Mouse (Mus musculus) brain, adult 2 months (tissue): ENCODE results near the gene Olfr551.
A peak's percentile ranks its signal among the peaks of the same experiment; 100 is the strongest.
"Not testable (repeated sequence)": the region's sequence is repeated elsewhere in the genome, so short reads cannot be mapped to it uniquely, and the experiment has no call there.

Source experiments
- DNase-seq: peaks from one replicate; pipeline ENCODE4 v3.0.0; 2011; ENCODE audit warnings: low read depth, low spot score

Gene Olfr551

DNA sequence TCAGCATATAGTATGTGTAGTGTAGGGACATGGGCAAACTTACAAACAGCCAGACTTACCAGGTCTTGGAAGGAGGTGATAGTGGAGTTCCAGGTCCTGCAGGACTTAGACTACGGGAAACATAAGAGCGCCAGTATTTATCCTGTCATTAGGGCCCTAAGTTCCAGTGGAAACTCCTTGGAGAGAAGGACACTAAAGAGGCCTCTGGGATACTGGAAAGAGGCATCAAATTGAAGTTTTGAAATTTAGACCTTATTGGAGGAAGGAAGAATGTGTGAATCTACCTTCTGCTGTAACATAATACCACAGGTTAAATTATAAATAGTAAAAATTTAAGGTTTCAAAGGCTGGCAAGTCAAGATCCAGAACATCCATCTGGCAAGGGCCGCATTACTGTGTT is at the start of gene Olfr551:
TSS of gene Olfr551 (minus strand) at position 101 of the 400 bp plus-strand sequence.
- DNase-seq, result no peak

DNA sequence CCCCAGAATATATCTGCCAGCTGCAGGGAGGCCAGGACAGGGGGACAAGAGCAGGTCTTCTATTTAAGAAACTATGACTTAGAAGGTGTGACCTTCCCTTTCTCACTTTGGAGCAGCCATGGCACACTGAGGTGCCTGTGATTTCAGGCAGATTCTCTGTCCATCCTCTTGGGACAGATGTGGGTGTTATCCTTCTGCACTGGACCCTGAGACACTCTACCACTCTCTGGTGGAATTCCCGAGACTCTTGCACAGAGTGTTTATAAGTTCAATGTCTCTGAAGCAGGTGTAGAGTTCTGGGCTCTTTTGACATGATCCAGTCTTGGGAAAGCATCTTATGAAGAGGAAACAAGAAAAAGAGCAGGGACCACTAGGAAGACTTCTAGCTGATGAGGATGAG is 46.4 kb upstream of the Olfr551 start, which contains the start of gene Olfr554:
TSS of gene Olfr554 (plus strand) at position 301 of the 400 bp plus-strand sequence.
- DNase-seq, result no peak

DNA sequence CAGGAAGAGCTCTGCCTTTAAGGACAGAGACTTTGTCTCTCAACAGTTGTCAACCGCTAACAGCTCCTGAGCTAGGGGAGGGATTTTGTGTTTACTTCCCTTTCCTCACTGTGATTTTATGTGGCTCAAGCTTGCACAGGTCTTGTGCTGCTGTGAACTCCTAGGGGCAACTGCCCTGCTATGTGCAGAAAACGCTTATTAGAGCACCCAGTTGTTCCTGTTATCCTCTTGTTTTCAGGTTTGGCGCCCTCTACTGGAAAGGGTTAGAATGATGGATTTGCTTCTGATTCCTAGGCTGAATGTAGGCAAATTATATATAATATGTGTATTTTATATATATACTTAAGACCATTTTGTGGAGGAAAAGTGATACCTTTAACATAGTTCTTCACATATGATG is 45.0 kb upstream of the Olfr551 start:
- DNase-seq, result peak; percentile 61

DNA sequence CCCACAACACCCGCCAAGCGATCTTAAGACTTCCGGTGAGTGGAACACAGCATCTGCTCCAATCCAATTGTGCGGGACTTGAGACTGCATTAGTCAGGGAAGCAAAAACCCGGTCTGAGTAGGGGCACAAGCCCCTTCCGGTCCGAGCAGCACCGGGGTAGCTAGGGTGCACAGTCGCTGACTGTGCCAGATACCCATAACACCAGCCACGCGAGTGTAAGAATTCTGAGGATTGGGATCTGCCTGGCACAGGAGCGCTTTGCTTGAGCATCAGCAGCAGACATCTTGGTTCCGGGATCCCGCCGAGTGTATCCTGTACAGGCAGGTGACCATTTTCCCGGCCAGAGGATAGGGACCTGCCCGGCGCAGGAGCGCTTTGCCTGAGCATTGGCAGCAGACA is 28.7 kb upstream of the Olfr551 start:
- DNase-seq, result not testable (repeated sequence)

DNA sequence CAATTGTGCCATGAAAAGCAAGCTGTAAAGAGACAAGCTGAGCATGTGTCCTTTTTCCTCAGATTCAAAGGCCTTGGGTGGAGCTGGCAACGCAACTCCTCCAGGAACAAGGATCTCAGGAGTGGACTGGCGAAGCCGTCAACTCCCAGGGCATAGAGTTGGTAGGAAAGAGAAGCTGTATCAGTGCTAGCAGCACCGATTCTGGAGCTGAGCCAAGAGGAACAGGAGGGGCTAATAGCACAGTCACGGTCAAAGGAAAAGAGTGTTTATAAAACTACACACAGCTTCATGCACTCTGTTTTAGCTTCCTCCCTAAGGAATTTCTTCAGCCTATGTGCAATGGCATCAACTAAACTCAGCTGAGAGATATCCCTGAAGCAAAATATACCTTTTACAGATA is 27.9 kb upstream of the Olfr551 start:
- DNase-seq, result peak; percentile 14

DNA sequence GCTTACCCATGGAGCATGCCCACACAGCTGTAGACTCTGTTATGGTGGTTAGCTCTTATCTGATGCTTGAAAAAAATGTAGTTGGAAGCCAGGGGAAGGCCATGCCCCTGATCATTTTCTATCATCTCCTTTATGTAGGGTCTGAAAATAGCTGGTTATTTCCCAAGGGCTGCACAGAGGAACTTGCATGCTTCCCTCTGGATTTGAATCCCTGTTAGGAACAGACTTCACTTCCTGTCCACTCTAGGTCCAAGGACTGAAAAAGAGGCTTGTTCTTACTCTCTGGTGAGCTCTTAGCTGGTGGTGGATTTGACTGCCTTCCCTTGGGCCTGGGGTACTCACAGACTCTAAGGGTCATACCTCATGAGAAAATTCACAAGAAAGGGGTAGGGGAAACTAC is 26.4 kb upstream of the Olfr551 start, which contains the start of gene Olfr553:
TSS of gene Olfr553 (minus strand) at position 101 of the 400 bp plus-strand sequence.
- no peak for DNase-seq

DNA sequence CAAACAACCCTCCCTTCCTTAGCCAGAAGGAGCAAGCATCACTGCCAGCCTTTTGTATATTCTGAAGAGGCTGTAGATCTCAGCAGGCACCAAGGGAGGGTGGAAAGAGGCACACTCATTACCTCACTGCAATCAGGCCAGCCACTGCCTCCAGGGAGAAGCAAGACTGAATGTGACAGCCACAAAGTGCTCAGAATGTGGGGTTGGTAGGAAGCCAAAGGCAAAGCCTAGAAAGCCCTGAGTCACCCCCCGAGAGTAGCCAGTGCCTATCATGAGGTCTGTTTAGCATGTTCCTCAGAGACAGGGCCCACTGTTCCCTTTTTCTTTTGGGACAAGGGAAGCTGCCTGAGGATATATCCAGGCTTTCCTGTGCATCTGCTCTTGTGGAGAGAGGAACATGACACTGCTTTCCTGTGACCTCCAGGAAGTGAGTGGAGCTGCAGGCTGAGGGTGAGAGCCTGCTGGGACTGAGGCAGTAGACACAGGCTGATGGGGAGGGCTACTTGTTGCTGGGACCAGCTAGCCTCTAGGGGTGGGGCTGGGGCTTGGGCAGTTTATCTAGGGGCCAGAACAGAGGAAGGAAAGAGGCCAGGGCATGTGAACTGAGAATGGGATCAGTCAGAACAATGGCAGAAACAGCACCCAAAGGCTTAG is 5.8 kb upstream of the Olfr551 start, which contains the start of gene Olfr552:
TSS of gene Olfr552 (plus strand) at position 393 of the 654 bp plus-strand sequence.
- peak; percentile 17 for DNase-seq

DNA sequence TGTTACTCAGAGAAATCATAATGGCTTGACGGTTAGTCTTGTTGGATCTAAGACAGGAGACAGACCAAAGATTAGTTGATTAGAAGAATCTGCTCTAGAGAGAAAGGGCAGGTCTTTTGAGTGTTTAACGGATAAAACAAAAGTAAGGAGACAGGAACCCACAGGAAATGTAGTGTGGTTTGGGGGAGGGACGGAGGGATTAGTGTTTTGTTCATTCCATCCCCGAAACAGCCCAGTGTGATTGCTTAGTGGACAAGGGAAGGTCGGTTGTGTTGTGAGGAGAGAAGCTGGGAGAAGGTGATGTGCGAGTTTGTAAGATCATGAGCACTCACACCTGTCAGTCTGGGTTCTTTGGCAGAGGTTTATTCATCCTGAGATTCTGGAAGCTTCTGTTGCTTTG is 15.7 kb downstream of the Olfr551 start:
- DNase-seq, result no peak

DNA sequence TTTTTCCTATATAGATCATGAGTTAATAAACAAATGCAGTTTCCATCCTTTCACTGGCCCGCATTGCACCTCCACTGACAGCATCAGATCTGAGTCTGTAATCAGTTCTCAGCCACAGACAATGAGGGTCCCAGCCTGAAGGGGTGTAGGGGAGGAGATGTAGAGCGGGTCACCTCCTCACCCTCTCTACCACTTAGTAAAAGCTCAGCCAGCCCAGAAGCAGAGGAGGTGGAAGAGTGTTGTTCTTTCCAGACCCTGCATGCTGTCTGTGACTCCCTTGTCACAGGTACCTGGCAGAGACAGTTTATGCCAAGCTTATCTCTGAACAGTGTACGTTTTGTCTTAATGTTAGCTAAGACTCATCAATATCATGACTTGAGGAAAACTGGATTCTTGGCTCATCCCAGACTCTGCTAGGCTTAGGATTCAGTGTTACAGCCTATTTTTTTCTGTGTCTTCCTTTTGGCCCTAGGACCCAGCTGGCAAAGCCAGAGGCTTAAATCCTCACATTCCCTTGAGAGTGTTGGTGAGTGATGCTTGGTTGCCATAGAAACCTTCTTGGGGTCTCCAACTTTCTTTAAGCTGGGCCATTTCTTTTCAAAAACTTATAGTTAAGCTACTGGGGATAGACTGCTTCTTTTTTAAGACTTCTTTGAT is 18.4 kb downstream of the Olfr551 start:
- no peak for DNase-seq

DNA sequence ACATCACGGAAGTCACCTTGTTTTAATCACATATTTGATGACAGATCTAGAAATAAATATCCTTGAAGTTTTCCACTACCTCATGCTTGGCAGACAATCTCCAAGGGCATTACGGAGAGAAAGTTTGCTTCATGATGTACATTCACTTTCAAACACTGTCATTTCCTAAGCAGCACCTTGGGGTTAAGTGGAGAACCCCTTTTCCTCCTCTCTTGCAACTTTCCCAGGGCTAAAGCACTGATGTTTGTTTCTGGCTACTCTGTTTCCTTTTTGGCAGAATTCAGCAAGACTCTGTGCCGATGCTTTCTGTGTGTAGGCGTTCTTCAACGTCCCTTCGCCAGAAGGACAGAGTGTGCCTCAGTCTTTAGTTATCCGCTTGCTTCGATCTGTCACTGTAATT is 20.5 kb downstream of the Olfr551 start, which contains the start of gene Olfr550:
TSS of gene Olfr550 (plus strand) at position 301 of the 400 bp plus-strand sequence.
- no peak for DNase-seq

DNA sequence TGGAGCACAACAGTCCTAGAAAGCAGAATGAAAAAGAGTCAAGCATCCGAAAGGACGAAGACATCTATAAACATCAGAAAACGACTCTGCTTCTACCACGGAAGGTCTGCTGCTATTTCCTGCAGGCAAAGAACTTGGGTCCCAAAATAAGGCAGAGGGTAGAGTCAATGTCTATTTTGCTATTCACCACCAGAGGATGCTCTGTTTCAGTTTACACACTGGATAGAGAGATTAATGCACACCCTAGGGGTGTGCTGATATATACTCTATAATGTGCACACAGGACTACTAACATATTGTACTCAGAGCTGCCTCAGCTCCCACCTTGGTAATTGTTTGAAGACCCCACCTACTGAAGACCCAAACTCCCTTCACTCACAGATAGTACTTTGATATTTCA is 25.5 kb downstream of the Olfr551 start:
- DNase-seq, result no peak

DNA sequence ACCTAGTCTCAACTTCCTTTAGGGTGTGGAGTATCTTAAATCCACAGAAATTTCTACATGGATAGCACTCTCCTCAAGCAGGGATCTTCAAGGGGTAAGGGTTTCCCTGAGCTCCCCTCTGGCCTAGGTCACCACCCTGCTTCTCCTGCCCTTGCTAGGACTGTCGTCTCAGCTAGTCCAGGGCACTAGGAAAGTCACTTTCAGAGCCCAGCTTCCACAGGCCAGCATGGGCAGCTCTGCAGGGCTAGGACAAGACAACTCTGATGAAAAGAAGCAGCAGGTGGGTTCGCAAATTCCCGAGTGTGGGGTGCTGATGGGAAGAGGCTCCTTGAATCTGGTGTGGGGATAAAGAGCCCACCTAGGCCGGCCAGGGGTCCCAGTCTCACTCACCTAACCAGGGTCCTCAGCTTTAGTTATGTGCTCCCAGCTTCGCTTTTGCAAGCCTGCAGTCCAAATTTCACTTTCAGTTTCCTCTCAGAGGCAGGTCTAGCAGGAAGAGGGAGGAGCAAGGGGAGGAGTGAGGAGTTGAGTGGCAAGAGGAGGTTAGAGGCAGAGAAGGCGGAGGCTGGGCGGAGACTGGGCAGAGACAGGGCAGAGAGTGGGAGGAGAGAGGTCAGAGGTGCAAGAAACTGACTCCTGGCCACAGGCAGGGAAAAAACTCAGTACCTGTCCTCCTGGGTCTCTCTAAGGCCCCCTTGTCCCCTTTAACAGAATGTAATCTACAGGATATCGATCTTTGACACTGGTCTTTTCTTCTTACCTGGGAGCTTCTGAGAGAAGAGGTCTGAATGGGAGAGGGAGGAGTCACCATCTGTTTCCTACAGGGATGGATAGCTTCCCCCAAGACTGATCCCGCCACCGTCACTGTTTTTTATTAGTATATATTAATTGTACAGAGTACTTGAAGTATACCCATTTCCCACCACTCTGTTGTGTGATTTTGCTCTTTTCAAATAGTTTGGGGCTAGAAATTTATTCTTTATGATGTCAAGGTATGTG is 26.4 kb downstream of the Olfr551 start, which contains the start of gene Trim21:
TSS of gene Trim21 (minus strand) at position 488 of the 999 bp plus-strand sequence.
- DNase-seq, result peak; percentile 89

DNA sequence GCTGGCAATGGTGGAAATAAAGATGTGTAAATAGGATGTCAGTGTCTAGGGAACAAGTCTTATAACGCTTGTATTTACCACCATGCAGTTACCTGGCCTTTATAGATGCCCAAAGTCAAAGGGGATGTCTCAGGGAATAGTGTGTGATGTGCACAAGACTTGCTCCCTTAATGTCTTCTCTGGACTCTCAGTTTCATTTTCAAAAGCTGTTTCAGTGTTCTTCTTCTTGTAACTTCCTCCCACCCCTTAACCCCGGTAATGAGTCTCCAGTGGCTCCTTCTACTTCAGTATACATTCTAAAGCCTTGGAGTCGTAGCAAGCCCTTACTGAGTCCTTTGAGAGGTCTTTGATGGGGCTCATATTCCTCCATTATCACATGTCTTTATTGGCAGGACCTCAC is 38.4 kb downstream of the Olfr551 start:
- no peak for DNase-seq

DNA sequence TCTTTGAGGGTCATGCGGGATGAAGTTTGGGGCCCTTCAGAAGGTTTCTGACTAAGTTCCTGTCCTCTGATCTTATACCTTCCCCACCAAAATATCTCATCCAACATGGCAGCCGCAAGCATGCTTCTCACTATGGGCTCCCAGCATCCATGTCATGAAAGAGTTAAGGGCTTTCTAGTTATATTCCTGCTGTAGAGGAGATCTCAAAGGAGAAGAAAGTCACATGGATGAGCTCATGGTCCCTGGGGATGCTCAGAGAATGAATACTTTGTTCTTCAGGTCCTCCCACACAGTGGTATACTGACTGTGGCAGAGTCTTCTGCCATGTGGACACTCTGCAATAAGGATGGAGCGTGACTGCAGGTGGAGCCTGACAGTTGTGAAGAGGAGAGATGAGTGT is 42.1 kb downstream of the Olfr551 start, which contains the start of gene Olfr549:
TSS of gene Olfr549 (plus strand) at position 301 of the 400 bp plus-strand sequence.
- no peak for DNase-seq

DNA sequence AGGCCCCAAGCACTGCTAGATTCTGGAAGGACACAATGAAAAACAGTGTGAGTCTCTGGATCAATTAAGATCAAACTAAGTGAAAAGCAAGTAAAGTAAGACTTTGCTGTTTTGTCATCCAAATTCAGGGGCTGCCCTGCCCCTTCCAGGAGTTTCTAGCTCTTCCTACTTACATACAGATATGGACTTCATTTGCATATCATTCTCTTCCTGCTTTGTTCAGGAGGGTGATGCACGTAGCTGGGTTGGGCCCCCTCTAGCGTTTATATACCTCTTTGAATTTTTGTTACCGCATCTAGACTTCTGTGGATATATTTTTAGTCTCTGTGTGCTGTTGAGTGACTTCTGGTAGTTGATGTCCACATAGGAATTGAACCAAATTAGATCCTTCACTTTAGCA is 50.4 kb downstream of the Olfr551 start:
- no peak for DNase-seq

DNA sequence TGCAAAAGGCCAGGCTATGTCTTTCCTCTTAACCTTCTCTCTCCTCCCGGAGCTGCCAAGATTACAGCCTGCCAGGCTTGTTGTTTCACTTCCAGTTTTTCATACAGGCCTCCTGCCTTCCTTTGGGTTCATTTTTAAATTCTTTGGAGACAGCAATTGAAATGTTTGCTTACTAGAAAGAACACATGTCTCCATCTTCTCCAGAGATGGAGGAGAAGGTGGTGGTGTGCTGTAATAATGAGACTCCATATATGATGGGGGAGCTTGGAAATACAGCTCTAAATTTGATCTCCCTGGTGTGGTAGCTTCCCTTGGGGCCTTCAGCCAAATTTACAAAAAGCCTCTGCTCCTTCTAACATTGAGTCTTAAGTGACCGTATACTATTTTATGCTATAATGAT is 51.1 kb downstream of the Olfr551 start, which contains the start of gene Olfr548-ps1:
TSS of gene Olfr548-ps1 (plus strand) at position 301 of the 400 bp plus-strand sequence.
- no peak for DNase-seq

DNA sequence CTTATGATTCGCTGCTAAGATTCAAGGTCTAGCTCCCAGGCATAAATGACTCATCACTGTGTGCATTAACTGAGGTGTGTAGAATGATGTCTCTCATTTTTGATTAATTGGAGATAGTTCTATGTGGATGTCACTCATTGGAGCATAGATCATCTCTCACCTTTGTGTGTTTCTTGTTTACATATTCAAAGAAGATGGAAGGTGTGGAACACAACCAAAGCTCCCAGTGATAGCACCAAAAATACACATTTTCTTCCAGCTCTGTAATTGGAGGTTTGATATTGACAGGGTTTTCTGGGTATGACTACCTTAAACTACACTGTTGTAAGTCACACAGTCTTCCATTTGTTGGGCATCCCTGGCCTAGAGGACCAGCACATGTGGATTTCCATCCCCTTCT is 57.2 kb downstream of the Olfr551 start, which contains the start of gene Olfr547:
TSS of gene Olfr547 (plus strand) at position 301 of the 400 bp plus-strand sequence.
- DNase-seq, result no peak
